Mouse (Mus musculus) midbrain, embryonic 15.5 days (tissue): ENCODE results near the gene Zfp64. TPM values are rescaled to one million over a fixed set of nuclear protein-coding genes. Genes with fewer than 3 reads are reported as not detected.
"Not testable (repeated sequence)": the region's sequence is repeated elsewhere in the genome, so short reads cannot be mapped to it uniquely, and the experiment has no call there.

Experiments
- ATAC-seq: fragments of 200-750 bp; cut with Nextera tagmentation; replicated peaks from 2 replicates; pipeline ENCODE4 v1.8.0; 2017; ENCODE audit warnings: moderate TSS enrichment
- H3K27ac ChIP-seq: fragments of 300-500 bp; sonication (generic); 2 replicates; pipeline ENCODE4 v1.5.1; 2015; ENCODE audit warnings: mild to moderate bottlenecking, inconsistent platforms
- H3K27me3 ChIP-seq: fragments of 300-500 bp; sonication (generic); replicated peaks from 2 replicates; pipeline ENCODE4 v1.6.1; 2015; ENCODE audit warnings: inconsistent platforms
- H3K36me3 ChIP-seq: fragments of 300-500 bp; sonication (generic); replicated peaks from 2 replicates; pipeline ENCODE4 v1.6.1; 2015; ENCODE audit warnings: inconsistent platforms
- H3K4me1 ChIP-seq: fragments of 300-500 bp; sonication (generic); 2 replicates; pipeline ENCODE4 v1.6.1; 2015; ENCODE audit warnings: inconsistent platforms
- H3K4me2 ChIP-seq: fragments of 300-500 bp; sonication (generic); 2 replicates; pipeline ENCODE4 v1.6.1; 2015; ENCODE audit warnings: inconsistent platforms, mild to moderate bottlenecking, moderate library complexity
- H3K4me3 ChIP-seq: fragments of 300-500 bp; sonication (generic); 2 replicates; pipeline ENCODE4 v1.5.1; 2015; ENCODE audit warnings: mild to moderate bottlenecking, inconsistent platforms
- H3K9ac ChIP-seq: fragments of 300-500 bp; sonication (generic); 2 replicates; pipeline ENCODE4 v1.6.1; 2015; ENCODE audit warnings: mild to moderate bottlenecking, inconsistent platforms
- H3K9me3 ChIP-seq: fragments of 300-500 bp; sonication (generic); 2 replicates; pipeline ENCODE4 v1.6.1; 2016; ENCODE audit warnings: inconsistent platforms
- WGBS: fragments of 180-500 bp; shearing (Covaris S2); methylation state at CpG from one replicate; pipeline ENCODE4 v1.1.7; 2015; ENCODE audit warnings: mixed read lengths; 5-methylcytosine and 5-hydroxymethylcytosine counted together
- polyA plus RNA-seq: library from polyadenylated mRNA; unstranded; fragments of >200 nt; fragmentation: Nextera tagmentation; extraction: Ambion mirVana; gene quantifications from 2 replicates; pipeline ENCODE4 v1.2.1, GENCODE M21; 2015

Zfp64 gene
- polyA plus RNA-seq, 1 experiment from 2014 or later = 44.5 TPM

GRCm38 (mm10) chr2:168856638-168857037 lies 98.7 kb downstream of the Zfp64 start:
- Histone ChIP-seq H3K4me3 (no peak overlapping the region), H3K9me3 (no peaks in the 10 kb centered on the region), H3K4me2 (no peak overlapping the region), H3K27me3 (no peaks in the 10 kb centered on the region), H3K4me1 (peaks cover 11% of the 10 kb centered on the region), H3K36me3 (no peaks in the 10 kb centered on the region), H3K9ac (no peak overlapping the region), H3K27ac (no peak overlapping the region)
- ATAC-seq = no peak
- WGBS = 69% methylated on average over 7 of the region's 7 CpGs

GRCm38 (mm10) chr2:168854777-168855176 lies 100.6 kb downstream of the Zfp64 start:
- H3K4me2 ChIP-seq = no peak overlapping the region
- H3K27me3 ChIP-seq = no peaks in the 10 kb centered on the region
- H3K9ac ChIP-seq = no peak overlapping the region
- no peak for ATAC-seq
- no peaks in the 10 kb centered on the region for H3K36me3 ChIP-seq
- no peak overlapping the region for H3K4me3 ChIP-seq
- H3K4me1 ChIP-seq = peaks cover under 1% of the 10 kb centered on the region; the same call in 1 of the 2 replicates
- no peak overlapping the region for H3K27ac ChIP-seq
- WGBS = 76% methylated on average over 1 of the region's 1 CpGs
- H3K9me3 ChIP-seq = no peaks in the 10 kb centered on the region

- not testable (repeated sequence) for H3K9me3 ChIP-seq, H3K4me1 ChIP-seq, H3K4me3 ChIP-seq, H3K4me2 ChIP-seq, ATAC-seq, H3K9ac ChIP-seq, H3K27ac ChIP-seq, H3K27me3 ChIP-seq, H3K36me3 ChIP-seq
- 96% methylated on average over 13 of the region's 13 CpGs for WGBS
Observed at GRCm38 (mm10) chr2:168853869-168854268, 101.5 kb downstream of the Zfp64 start.

GRCm38 (mm10) chr2:168851545-168851944 lies 103.8 kb downstream of the Zfp64 start:
- H3K4me2 ChIP-seq = no peak overlapping the region
- no peaks in the 10 kb centered on the region for H3K4me1 ChIP-seq
- ATAC-seq = no peak
- no peaks in the 10 kb centered on the region for H3K27me3 ChIP-seq
- H3K9me3 ChIP-seq = no peaks in the 10 kb centered on the region
- H3K27ac ChIP-seq = no peak overlapping the region
- H3K36me3 ChIP-seq = no peaks in the 10 kb centered on the region
- WGBS = 57% methylated on average over 10 of the region's 10 CpGs
- H3K4me3 ChIP-seq = no peak overlapping the region
- no peak overlapping the region for H3K9ac ChIP-seq

GRCm38 (mm10) chr2:168848553-168848952 lies 106.8 kb downstream of the Zfp64 start:
- H3K4me3 ChIP-seq = no peak overlapping the region
- no peak for ATAC-seq

GRCm38 (mm10) chr2:168846180-168846720 lies 109.1 kb downstream of the Zfp64 start:
- H3K4me3 ChIP-seq = no peak overlapping the region
- H3K27ac ChIP-seq = no peak overlapping the region
- H3K9ac ChIP-seq = no peak overlapping the region
- H3K4me2 ChIP-seq = no peak overlapping the region
- no peak for ATAC-seq
- no peaks in the 10 kb centered on the region for H3K36me3 ChIP-seq
- 0 out of 2 replicates have a peak, but pooled peaks cover 5% of the 10 kb centered on the region for H3K27me3 ChIP-seq
- WGBS = 79% methylated on average over 7 of the region's 7 CpGs
- peaks cover 12% of the 10 kb centered on the region for H3K4me1 ChIP-seq
- H3K9me3 ChIP-seq = no peaks in the 10 kb centered on the region; the same call in 1 of the 2 replicates

More at GRCm38 (mm10) chr2:168848553-168848952, 106.8 kb downstream of the Zfp64 start:
- no peaks in the 10 kb centered on the region for H3K36me3 ChIP-seq
- WGBS = 81% methylated on average over 3 of the region's 3 CpGs
- no peaks in the 10 kb centered on the region for H3K4me1 ChIP-seq
- no peaks in the 10 kb centered on the region for H3K27me3 ChIP-seq
- no peak overlapping the region for H3K9ac ChIP-seq
- H3K4me2 ChIP-seq = no peak overlapping the region
- no peak overlapping the region for H3K27ac ChIP-seq
- no peaks in the 10 kb centered on the region for H3K9me3 ChIP-seq

Other genes with a start within 250 kb of the Zfp64 start
- 155 and 179 TPM in 2 replicates for gene Atp9a, start 213.2 kb downstream of the Zfp64 start, polyA plus RNA-seq
- 1.2 and 1.3 TPM in 2 replicates for gene Sall4, start 187.6 kb downstream of the Zfp64 start, polyA plus RNA-seq